ENCODE assay signal across 8 mouse cellular contexts in the genomic region with DNA sequence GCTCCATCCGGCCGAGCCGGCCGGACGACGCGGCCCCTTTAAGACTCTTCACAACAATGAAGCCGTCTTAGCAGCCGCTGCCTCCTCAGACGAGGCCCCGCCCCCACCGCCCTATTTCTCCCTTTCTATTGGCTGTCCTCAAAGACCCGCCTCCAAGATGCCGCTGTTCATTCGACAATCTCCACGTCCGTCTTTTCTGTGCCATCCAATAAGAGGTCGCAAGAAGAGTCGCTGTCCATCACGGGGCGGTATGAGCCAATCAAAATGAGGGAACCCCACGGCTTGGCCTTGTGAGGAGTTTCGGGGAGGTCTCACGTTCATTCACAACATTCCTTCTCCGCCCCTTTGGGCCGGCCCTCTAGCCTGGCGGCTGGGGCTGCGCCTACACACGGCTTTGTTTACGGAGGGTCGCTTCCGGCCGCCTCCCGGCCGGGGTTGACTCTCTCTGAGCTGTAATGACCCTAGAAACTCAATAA. TPM values are rescaled to one million over a fixed set of nuclear protein-coding genes. Genes with fewer than 3 reads are reported as not detected.
DNase-seq lines count a peak whose midpoint lies in the region; ATAC-seq and TF ChIP-seq lines count a peak whose summit lies in the region.

A gene (minus strand): TSS at position 58 of the 476 bp plus-strand sequence.

- peak; percentile 95 to 97 for DNase-seq in CD8-positive naive resting alpha-beta T cell, adult 2 months (ENCODE audit: low read depth in 2 of 2, low spot score in 2 of 2)
- DNase-seq in c-Kit-positive CD71-negative TER-119-negative erythroid progenitor cells, embryonic 14.5 days (ENCODE audit: low read depth) = peak; percentile 99
- peak; percentile 99 for DNase-seq in forebrain, embryonic 10.5 days (ENCODE audit: extremely low spot score, low spot score)
- peak; percentile 98 to 99 for DNase-seq in kidney, postnatal 25 days
- DNase-seq in liver, embryonic 14.5 days (ENCODE audit: low read depth in 3 of 3, low spot score in 3 of 3) = peak; percentile 99
- peak; percentile 98 for DNase-seq in neural tube, embryonic 11.5 days (ENCODE audit: low spot score)
- DNase-seq in stomach, postnatal 0 days (ENCODE audit: low spot score) = peak; percentile 98

- no peaks in the 10 kb centered on the region for H3K27me3 ChIP-seq in forebrain, embryonic 10.5 days (ENCODE audit: poor library complexity, severe bottlenecking)
- no peaks in the 10 kb centered on the region for H3K27me3 ChIP-seq in heart, embryonic 15.5 days
- H3K27me3 ChIP-seq in liver, embryonic 14.5 days (ENCODE audit: control insufficient read depth, insufficient read depth, low read length) = no peaks in the 10 kb centered on the region
- no peaks in the 10 kb centered on the region for H3K27me3 ChIP-seq in neural tube, embryonic 11.5 days (ENCODE audit: control insufficient read depth, insufficient read depth, low read length)
- no peaks in the 10 kb centered on the region for H3K27me3 ChIP-seq in stomach, postnatal 0 days (ENCODE audit: control insufficient read depth, insufficient read depth, low read length)

- peak within 1 kb of the TSS; percentile 97 for H3K9ac ChIP-seq in heart, embryonic 15.5 days
- peak within 1 kb of the TSS; percentile 92 for H3K9ac ChIP-seq in liver, embryonic 14.5 days (replicated peaks)
- H3K9ac ChIP-seq in neural tube, embryonic 11.5 days (ENCODE audit: low read length) = peak within 1 kb of the TSS; percentile 94
- peak within 1 kb of the TSS; percentile 97 for H3K9ac ChIP-seq in stomach, postnatal 0 days (ENCODE audit: low read length)

- peak within 1 kb of the TSS; percentile 84 for H3K4me3 ChIP-seq in forebrain, embryonic 10.5 days
- H3K4me3 ChIP-seq in heart, embryonic 15.5 days = peak within 1 kb of the TSS; percentile 96
- peak within 1 kb of the TSS; percentile 72 to 86 for H3K4me3 ChIP-seq in liver, embryonic 14.5 days (ENCODE audit: insufficient read depth in 1 of 2, low read depth in 2 of 2, low read length in 2 of 2)
- peak within 1 kb of the TSS; percentile 95 for H3K4me3 ChIP-seq in neural tube, embryonic 11.5 days (ENCODE audit: low read depth, low read length)
- H3K4me3 ChIP-seq in stomach, postnatal 0 days (ENCODE audit: low read depth, low read length) = peak within 1 kb of the TSS; percentile 84

- under 1% methylated on average over 35 of the region's 35 CpGs for WGBS in forebrain, embryonic 10.5 days
- under 1% methylated on average over 35 of the region's 35 CpGs for WGBS in heart, embryonic 15.5 days
- under 1% methylated on average over 34 of the region's 35 CpGs for WGBS in liver, embryonic 14.5 days (ENCODE audit: insufficient replicate concordance)
- under 1% methylated on average over 35 of the region's 35 CpGs for WGBS in neural tube, embryonic 11.5 days
- WGBS in stomach, postnatal 0 days = under 1% methylated on average over 35 of the region's 35 CpGs

- H3K4me2 ChIP-seq in heart, embryonic 15.5 days = peak within 1 kb of the TSS; percentile 92
- peak within 1 kb of the TSS; percentile 93 for H3K4me2 ChIP-seq in liver, embryonic 14.5 days (ENCODE audit: low read depth)
- H3K4me2 ChIP-seq in neural tube, embryonic 11.5 days (ENCODE audit: low read depth) = peak within 1 kb of the TSS; percentile 89
- H3K4me2 ChIP-seq in stomach, postnatal 0 days (replicated peaks; ENCODE audit: low read depth) = peak within 1 kb of the TSS; percentile 92

- H3K4me1 ChIP-seq in forebrain, embryonic 10.5 days = peaks cover 28% of the 10 kb centered on the region
- peaks cover 34% of the 10 kb centered on the region for H3K4me1 ChIP-seq in heart, embryonic 15.5 days (replicated peaks)
- peaks cover 2 to 4% of the 10 kb centered on the region in 2 experiments; a peak in 3 of 4 replicates for H3K4me1 ChIP-seq in liver, embryonic 14.5 days (replicated peaks; ENCODE audit: control insufficient read depth in 2 of 2, insufficient read depth in 2 of 2, low read length in 1 of 2)
- H3K4me1 ChIP-seq in neural tube, embryonic 11.5 days (ENCODE audit: control insufficient read depth, insufficient read depth, low read length) = peaks cover 5% of the 10 kb centered on the region
- 0 out of 2 replicates have a peak, but pooled peaks cover 3% of the 10 kb centered on the region for H3K4me1 ChIP-seq in stomach, postnatal 0 days (replicated peaks; ENCODE audit: control insufficient read depth, insufficient read depth)

- H3K9me3 ChIP-seq in forebrain, embryonic 10.5 days = no peaks in the 10 kb centered on the region
- no peaks in the 10 kb centered on the region for H3K9me3 ChIP-seq in heart, embryonic 15.5 days (replicated peaks)
- no peaks in the 10 kb centered on the region for H3K9me3 ChIP-seq in liver, embryonic 14.5 days (ENCODE audit: control insufficient read depth, low read length)
- H3K9me3 ChIP-seq in neural tube, embryonic 11.5 days (ENCODE audit: control insufficient read depth, low read length) = no peaks in the 10 kb centered on the region
- H3K9me3 ChIP-seq in stomach, postnatal 0 days (ENCODE audit: control insufficient read depth, low read length) = no peaks in the 10 kb centered on the region

- TF ChIP-seq EP300 in liver, embryonic 14.5 days (IDR thresholded peaks at IDR 0.05; ENCODE audit: low read depth) = no peak
- TF ChIP-seq EP300 in stomach, postnatal 0 days (optimal IDR thresholded peaks at IDR 0.05) = peak; percentile 70

- H3K27ac ChIP-seq in forebrain, embryonic 10.5 days = peak within 1 kb of the TSS; percentile 95
- H3K27ac ChIP-seq in heart, embryonic 15.5 days = peak within 1 kb of the TSS; percentile 84
- H3K27ac ChIP-seq in liver, embryonic 14.5 days = peak within 1 kb of the TSS; percentile 74
- peak within 1 kb of the TSS; percentile 63 for H3K27ac ChIP-seq in neural tube, embryonic 11.5 days (ENCODE audit: low read depth, low read length)
- H3K27ac ChIP-seq in stomach, postnatal 0 days (replicated peaks) = peak within 1 kb of the TSS; percentile 87

- peaks cover 29% of the 10 kb centered on the region for H3K36me3 ChIP-seq in forebrain, embryonic 10.5 days (replicated peaks)
- H3K36me3 ChIP-seq in heart, embryonic 15.5 days = peaks cover 6% of the 10 kb centered on the region; the same call in 1 of the 2 replicates
- no peaks in the 10 kb centered on the region for H3K36me3 ChIP-seq in liver, embryonic 14.5 days (replicated peaks; ENCODE audit: control insufficient read depth, insufficient read depth, low read depth)
- peaks cover 8% of the 10 kb centered on the region for H3K36me3 ChIP-seq in neural tube, embryonic 11.5 days (ENCODE audit: control insufficient read depth, insufficient read depth, low read length)
- no peaks in the 10 kb centered on the region; the same call in 1 of the 2 replicates for H3K36me3 ChIP-seq in stomach, postnatal 0 days (ENCODE audit: control insufficient read depth, insufficient read depth, low read length)

- TF ChIP-seq CTCF in liver, embryonic 14.5 days (IDR thresholded peaks at IDR 0.05; ENCODE audit: low read depth) = no peak
- TF ChIP-seq CTCF in stomach, postnatal 0 days (IDR thresholded peaks at IDR 0.05; ENCODE audit: low read depth) = peak; percentile 13; the same call in 1 of the 2 replicates

- peak; percentile 98 for ATAC-seq in heart, embryonic 15.5 days (replicated peaks; ENCODE audit: insufficient number of reproducible peaks, insufficient read depth, low FRiP score, low read depth)
- peak; percentile 99 for ATAC-seq in liver, embryonic 14.5 days (ENCODE audit: insufficient read depth)
- peak; percentile 98 for ATAC-seq in neural tube, embryonic 11.5 days (ENCODE audit: insufficient read depth, low FRiP score, low TSS enrichment)
- peak; percentile 99 for ATAC-seq in stomach, postnatal 0 days (ENCODE audit: low FRiP score, low TSS enrichment)

RNA-seq across cellular contexts. Expression of the gene that starts here (rescaled TPM):
- 28.6 and 31.4 TPM in 2 replicates for polyA plus RNA-seq in forebrain, embryonic 10.5 days (2016; fragmentation: Nextera tagmentation; extraction: Ambion mirVana)
- 7.6 and 9.7 TPM in 2 replicates for polyA plus RNA-seq in heart, embryonic 15.5 days (2015; fragmentation: Nextera tagmentation; extraction: Ambion mirVana)
- polyA plus RNA-seq in liver, embryonic 14.5 days (2012; rRNA removed) = 1.9 and 2.1 TPM in 2 replicates
- 0.74 and 1.4 TPM in 2 replicates for polyA plus RNA-seq in liver, embryonic 14.5 days (2014; fragmentation: Nextera tagmentation; extraction: Ambion mirVana)
- 34.9 and 35.5 TPM in 2 replicates for polyA plus RNA-seq in neural tube, embryonic 11.5 days (2014; fragmentation: Nextera tagmentation; extraction: Ambion mirVana)
- 8.0 and 9.7 TPM in 2 replicates for polyA plus RNA-seq in stomach, postnatal 0 days (2015; fragmentation: Nextera tagmentation; extraction: Ambion mirVana)

Comparison
In these comparisons a context has a peak if more than half of its experiments do, and no peak if none do; other contexts are left out.
1. Peak in every context shown above with its lines: DNase-seq, ATAC-seq, H3K4me3 ChIP-seq and H3K27ac ChIP-seq.